Mouse (Mus musculus) small intestine, adult 2 months (tissue): ENCODE measurements at regions not wholly inside any gene's neighbourhood (a gene's known extent, or its start where the extent isn't known, plus 50 kb on each side); places are given as distances from the start of the nearest gene placed in this dataset.

Experiments
- H3K27ac ChIP-seq: fragments of 200-500 bp; 2 replicates; pipeline ENCODE4 v1.5.1; 2012; ENCODE audit warnings: low read depth, low read length, control low read depth, inconsistent platforms; ENCODE audit not compliant: insufficient read depth
- H3K27me3 ChIP-seq: fragments of 200-500 bp; 2 replicates; pipeline ENCODE4 v1.6.1; 2012; ENCODE audit warnings: mild to moderate bottlenecking, moderate library complexity, low read length, inconsistent platforms; ENCODE audit not compliant: control insufficient read depth, insufficient read depth
- H3K36me3 ChIP-seq: fragments of 200-500 bp; 2 replicates; pipeline ENCODE4 v1.6.1; 2012; ENCODE audit warnings: mild to moderate bottlenecking, low read length, control low read depth, inconsistent platforms; ENCODE audit not compliant: control insufficient read depth, insufficient read depth
- H3K4me1 ChIP-seq: fragments of 200-500 bp; 2 replicates; pipeline ENCODE4 v1.6.1; 2012; ENCODE audit warnings: low read length, inconsistent platforms, mixed read lengths; ENCODE audit not compliant: control insufficient read depth, insufficient read depth, insufficient read length
- H3K4me3 ChIP-seq: fragments of 200-500 bp; 2 replicates; pipeline ENCODE4 v1.5.1; 2012; ENCODE audit warnings: low read depth, mild to moderate bottlenecking, control low read depth, inconsistent platforms, low read length, moderate library complexity
- CTCF ChIP-seq: fragments of 200-500 bp; IDR thresholded peaks from 2 replicates; pipeline ENCODE4 v1.5.1; 2012; ENCODE audit warnings: low read depth, mild to moderate bottlenecking, control low read depth, inconsistent platforms, low read length, moderate library complexity, mixed read lengths; ENCODE audit not compliant: insufficient replicate concordance, insufficient read length; ENCODE audit errors: extremely low read depth
- POLR2A ChIP-seq: fragments of 200-500 bp; IDR thresholded peaks from 2 replicates; pipeline ENCODE4 v1.6.1; 2012; ENCODE audit warnings: low read depth, mild to moderate bottlenecking, control low read depth, inconsistent platforms, low read length, moderate library complexity
- WGBS: fragments of 180-500 bp; shearing (Covaris S2); methylation state at CpG from one replicate; pipeline ENCODE4 v1.1.7; 2018; 5-methylcytosine and 5-hydroxymethylcytosine counted together

DNA sequence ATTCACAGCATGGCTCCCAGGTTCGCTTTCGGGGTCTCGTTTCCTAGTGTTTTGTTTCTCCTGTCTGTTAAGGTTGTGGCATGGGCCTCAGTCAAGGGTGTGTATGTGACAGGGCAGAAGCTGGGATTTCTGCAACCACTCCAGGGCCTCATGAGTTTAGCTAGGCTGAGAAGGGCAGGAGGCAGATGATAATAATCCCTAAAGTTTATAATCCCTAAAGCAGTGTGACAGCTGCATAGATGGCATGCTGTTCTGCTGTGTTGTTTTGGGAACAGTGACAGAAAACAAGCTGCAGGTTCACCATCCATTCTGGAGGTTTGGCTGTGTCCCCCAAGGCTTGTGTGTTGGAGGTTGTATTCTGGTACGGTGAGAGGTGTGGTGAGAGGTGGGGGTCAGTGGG, 59.8 kb upstream of the Bod1 start:
- Histone ChIP-seq H3K36me3 (no peaks in the 10 kb centered on the region), H3K27me3 (no peaks in the 10 kb centered on the region), H3K27ac (no peak overlapping the region), H3K4me1 (peaks cover 6% of the 10 kb centered on the region; the same call in 1 of the 2 replicates), H3K4me3 (no peak overlapping the region)
- WGBS = 94% methylated on average over 4 of the region's 4 CpGs
- TF ChIP-seq POLR2A (no peak), CTCF (no peak)

- WGBS = 73% methylated on average over 3 of the region's 3 CpGs
- no peak for TF ChIP-seq POLR2A
- TF ChIP-seq CTCF = no peak
- no peak overlapping the region for H3K4me3 ChIP-seq
- no peaks in the 10 kb centered on the region for H3K27me3 ChIP-seq
- no peak overlapping the region for H3K27ac ChIP-seq
- H3K4me1 ChIP-seq = peaks cover 3% of the 10 kb centered on the region; the same call in 1 of the 2 replicates
- no peaks in the 10 kb centered on the region for H3K36me3 ChIP-seq
Measured at GRCm38 (mm10) chr11:31732342-31732741, 60.7 kb upstream of the Bod1 start.

DNA sequence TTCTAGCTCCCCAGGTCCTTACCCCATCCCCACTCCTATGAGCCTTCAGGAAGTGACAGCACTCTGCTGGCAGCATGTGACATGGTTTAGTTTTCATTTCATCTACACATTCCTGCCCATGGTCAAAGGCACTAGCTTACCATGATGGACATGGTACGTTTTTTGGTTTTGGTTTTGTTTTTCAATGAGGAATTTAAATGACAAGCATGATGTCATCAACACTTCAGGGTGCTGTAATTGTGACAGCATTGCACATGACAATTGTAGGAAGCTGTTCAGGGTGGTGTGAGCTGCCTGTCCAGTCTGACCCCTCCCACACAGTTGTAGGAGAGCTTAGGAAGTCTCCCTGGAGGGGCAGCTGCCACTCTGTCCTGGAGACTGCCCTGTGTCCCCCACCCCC, 61.3 kb upstream of the Bod1 start:
- WGBS = 29% methylated on average over 1 of the region's 1 CpGs
- no peak overlapping the region for H3K27ac ChIP-seq
- H3K27me3 ChIP-seq = no peaks in the 10 kb centered on the region
- H3K4me3 ChIP-seq = no peak overlapping the region
- H3K4me1 ChIP-seq = 0 out of 2 replicates have a peak, but pooled peaks cover 2% of the 10 kb centered on the region
- TF ChIP-seq CTCF (no peak), POLR2A (no peak)
- H3K36me3 ChIP-seq = no peaks in the 10 kb centered on the region

GRCm38 (mm10) chr11:31734091-31734490, 62.4 kb upstream of the Bod1 start:
- H3K27ac ChIP-seq = no peak overlapping the region
- 63% methylated on average over 4 of the region's 4 CpGs for WGBS
- TF ChIP-seq CTCF (no peak), POLR2A (no peak)
- no peaks in the 10 kb centered on the region for H3K36me3 ChIP-seq
- 0 out of 2 replicates have a peak, but pooled peaks cover 2% of the 10 kb centered on the region for H3K4me1 ChIP-seq
- no peaks in the 10 kb centered on the region for H3K27me3 ChIP-seq
- H3K4me3 ChIP-seq = no peak overlapping the region

GRCm38 (mm10) chr11:31735257-31735656, 63.6 kb upstream of the Bod1 start:
- Histone ChIP-seq H3K27me3 (no peaks in the 10 kb centered on the region), H3K4me1 (0 out of 2 replicates have a peak, but pooled peaks cover 2% of the 10 kb centered on the region), H3K4me3 (no peak overlapping the region), H3K27ac (no peak overlapping the region), H3K36me3 (no peaks in the 10 kb centered on the region)
- no peak for TF ChIP-seq POLR2A
- TF ChIP-seq CTCF = no peak
- WGBS = 93% methylated on average over 6 of the region's 6 CpGs

DNA sequence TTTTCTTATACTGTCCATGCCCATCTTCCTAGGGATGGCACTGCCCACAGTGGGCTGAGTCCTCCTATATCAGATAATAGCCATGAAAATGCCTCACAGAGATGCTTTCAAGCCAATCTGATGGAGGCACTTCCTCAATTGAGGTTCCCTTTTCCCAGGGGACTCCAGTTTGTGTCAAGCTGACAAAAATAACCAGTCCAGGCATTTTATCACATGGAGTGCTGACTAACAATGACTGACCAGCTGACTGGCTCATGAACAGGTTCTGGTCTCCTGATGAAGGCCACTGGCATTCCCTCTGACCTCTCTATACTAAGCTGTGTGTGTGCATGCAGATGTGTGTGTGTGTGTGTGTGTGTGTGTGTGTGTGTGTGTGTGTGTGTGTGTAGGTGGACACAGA, 64.4 kb upstream of the Bod1 start:
- H3K27ac ChIP-seq = no peak overlapping the region
- no peak overlapping the region for H3K4me3 ChIP-seq
- H3K4me1 ChIP-seq = 0 out of 2 replicates have a peak, but pooled peaks cover 2% of the 10 kb centered on the region
- H3K27me3 ChIP-seq = no peaks in the 10 kb centered on the region
- no peak for TF ChIP-seq CTCF
- TF ChIP-seq POLR2A = no peak
- H3K36me3 ChIP-seq = no peaks in the 10 kb centered on the region

- H3K4me3 ChIP-seq = no peak overlapping the region
- WGBS = 78% methylated on average over 4 of the region's 4 CpGs
- no peaks in the 10 kb centered on the region for H3K36me3 ChIP-seq
- H3K4me1 ChIP-seq = 0 out of 2 replicates have a peak, but pooled peaks cover 2% of the 10 kb centered on the region
- TF ChIP-seq POLR2A = no peak
- no peak for TF ChIP-seq CTCF
- no peaks in the 10 kb centered on the region for H3K27me3 ChIP-seq
- no peak overlapping the region for H3K27ac ChIP-seq
Measured at GRCm38 (mm10) chr11:31736556-31737089, 64.9 kb upstream of the Bod1 start.
